Mouse (Mus musculus): ENCODE results near the gene Aldoart2. TPM values are rescaled to one million over a fixed set of nuclear protein-coding genes. Genes with fewer than 3 reads are reported as not detected.

Aldoart2 gene
- polyA plus RNA-seq (2012; rRNA removed), result 0.01 TPM in 1 of 2 replicates, not detected in the other

GRCm38 (mm10) chr12:55565206-55565605 lies at the start of gene Aldoart2:
Gene Aldoart2, plus strand, starts transcription at chr12:55565239.

DNA sequence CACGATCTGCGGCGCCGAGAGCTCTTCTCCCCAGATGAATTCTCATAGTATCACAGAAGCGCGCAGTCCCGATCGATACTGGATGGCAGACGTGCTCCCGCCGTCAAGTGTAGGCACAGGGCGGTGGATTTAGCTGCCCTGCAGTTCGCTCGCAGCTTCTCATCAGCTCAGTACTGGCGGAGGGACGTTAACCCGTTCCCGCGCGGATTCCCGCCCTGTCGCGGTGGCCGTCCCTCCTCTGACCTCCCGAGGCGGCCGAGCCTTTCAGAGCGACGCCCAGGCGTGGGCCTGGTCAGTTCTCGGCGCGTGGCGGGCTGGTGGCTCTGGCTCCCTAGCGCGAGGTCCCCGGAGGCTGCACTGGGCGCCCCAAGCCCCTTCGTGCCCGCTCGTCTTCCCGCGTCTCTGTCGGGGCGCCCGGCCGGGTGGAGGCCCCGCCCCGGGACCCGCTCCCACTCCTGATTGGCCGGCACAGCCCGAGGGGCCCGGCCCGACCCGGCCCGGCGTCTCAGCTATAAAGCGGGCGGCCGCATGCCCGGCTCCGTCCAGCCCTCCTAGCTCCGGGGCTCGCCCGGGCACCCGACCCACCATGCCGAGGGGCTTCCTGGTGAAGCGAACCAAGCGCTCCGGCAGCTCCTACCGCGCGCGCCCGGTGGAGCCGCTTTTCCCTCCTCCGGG lies 34.0 kb downstream of the Aldoart2 start, which contains the start of gene Insm2:
Gene Insm2 (plus strand): TSS at position 541 of the 675 bp plus-strand sequence.

Other genes with a start within 250 kb of the Aldoart2 start
- 87.4 and 104 TPM in 2 replicates for gene Psma6, start 181.0 kb upstream of the Aldoart2 start, polyA plus RNA-seq (2012; rRNA removed)
- gene Nfkbia, start 72.6 kb upstream of the Aldoart2 start, polyA plus RNA-seq (2012; rRNA removed), result 6.7 and 9.7 TPM in 2 replicates
- not detected in 2 replicates for gene Insm2, start 34.2 kb downstream of the Aldoart2 start, polyA plus RNA-seq (2012; rRNA removed)